Mouse (Mus musculus): ENCODE measurements around the gene Tgfb3.

DNA sequence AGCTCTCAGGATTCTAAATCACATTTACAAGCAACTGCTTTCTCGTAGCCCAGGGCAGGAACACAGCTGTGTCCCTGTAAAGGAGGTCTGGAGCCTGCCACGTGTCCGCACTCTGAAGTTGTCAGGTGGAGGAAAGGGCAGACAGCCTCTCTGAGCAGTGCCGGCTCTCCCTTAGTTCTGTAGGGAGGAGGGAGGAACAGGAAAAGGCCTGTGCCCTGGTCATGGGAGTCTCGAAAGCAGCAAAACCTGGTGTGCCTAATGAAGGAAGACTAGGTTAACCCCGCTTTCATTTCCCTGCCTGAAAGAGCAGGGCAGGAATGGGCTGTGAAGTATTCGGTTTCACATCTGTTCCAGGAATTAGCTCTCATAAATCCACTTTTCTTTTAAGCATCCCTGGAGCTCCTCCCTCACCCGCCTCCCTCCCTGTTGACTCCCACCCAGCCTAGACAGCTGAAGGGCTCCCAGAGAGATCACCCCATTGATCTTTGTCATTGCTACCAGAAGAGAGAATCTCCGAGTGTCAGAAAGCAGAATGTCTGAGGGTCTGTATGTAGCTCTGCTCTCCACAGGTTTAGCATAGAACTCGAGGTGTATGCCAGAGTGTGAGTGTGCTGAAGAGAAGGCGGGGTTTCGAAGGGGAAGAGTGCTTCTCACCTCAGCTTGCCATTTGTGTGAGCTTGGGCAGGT lies 41.5 kb downstream of the Tgfb3 start:
- no peak for TF ChIP-seq CTCF (IDR thresholded peaks at IDR 0.05; ENCODE audit: borderline replicate concordance, insufficient read depth, low read length)
- no peak for TF ChIP-seq POLR2A (IDR thresholded peaks at IDR 0.05; ENCODE audit: low read depth, low read length)
